Mouse (Mus musculus): ENCODE measurements around the gene Ano1. TPM values are rescaled to one million over a fixed set of nuclear protein-coding genes. Genes with fewer than 3 reads are reported as not detected.

The Ano1 gene
- polyA plus RNA-seq, 1 experiment, result 6.9 TPM

DNA sequence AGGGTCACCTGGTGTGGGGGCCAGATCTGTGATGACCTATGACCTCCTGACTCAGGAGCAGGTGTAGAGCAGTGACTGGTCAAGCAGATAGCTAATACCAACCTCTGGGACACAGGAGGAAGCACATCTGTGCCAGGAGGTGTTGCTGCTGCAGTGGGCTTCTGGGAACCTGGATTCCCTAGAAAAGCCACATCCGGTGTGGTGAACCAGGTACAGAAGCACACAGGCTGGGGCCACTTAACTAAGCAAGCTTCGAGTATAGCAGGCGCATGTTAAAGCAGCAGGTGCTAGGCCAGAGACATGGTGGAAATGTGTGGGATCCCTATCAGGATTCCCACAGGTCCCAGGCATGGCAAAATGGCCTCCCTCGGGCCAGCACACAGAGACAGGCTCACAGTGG lies 191.2 kb downstream of the Ano1 start:
- WGBS, result 90% methylated on average over 4 of the region's 4 CpGs
- DNase-seq (ENCODE audit: low read depth, low spot score), result no peak

DNA sequence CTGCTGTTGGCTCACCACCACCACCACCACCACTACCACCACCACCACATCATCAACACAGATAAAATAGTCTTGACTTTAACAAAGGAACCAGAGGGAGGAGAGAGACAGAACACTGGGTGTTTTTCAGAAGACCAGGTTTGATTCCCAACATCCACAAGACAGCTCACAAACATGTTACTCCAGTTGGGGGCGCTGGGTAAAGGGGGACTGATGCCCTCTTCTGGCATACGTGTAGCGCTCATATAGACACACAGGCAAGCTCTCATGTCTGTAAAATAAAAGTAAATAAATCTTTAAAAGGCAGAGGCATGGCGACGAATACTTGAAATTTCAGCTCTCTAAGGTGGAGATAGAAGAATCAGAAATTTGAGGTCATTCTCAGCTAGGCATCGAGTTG lies 193.2 kb downstream of the Ano1 start:
- DNase-seq (ENCODE audit: low read depth, low spot score), result no peak
- 49% methylated on average over 6 of the region's 6 CpGs for WGBS

DNA sequence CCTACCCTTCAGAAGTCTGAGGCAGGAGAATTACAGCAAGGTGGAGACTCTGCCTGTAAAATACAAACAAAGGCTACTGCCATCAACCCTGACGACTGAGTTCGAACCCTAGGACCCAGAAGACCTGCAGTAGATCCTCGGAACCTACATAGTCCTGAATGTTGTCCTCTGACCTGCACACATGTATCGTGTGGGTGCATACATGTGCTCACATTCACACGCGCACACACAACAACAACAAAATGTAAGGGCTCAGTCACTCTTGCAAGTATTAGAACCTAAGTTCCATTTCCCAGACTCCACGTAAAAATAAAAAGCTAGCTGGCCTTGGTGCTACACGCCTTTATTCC lies 197.7 kb downstream of the Ano1 start:
- WGBS, result 16% methylated on average over 8 of the region's 8 CpGs
- no peak for DNase-seq (ENCODE audit: low read depth, low spot score)

DNA sequence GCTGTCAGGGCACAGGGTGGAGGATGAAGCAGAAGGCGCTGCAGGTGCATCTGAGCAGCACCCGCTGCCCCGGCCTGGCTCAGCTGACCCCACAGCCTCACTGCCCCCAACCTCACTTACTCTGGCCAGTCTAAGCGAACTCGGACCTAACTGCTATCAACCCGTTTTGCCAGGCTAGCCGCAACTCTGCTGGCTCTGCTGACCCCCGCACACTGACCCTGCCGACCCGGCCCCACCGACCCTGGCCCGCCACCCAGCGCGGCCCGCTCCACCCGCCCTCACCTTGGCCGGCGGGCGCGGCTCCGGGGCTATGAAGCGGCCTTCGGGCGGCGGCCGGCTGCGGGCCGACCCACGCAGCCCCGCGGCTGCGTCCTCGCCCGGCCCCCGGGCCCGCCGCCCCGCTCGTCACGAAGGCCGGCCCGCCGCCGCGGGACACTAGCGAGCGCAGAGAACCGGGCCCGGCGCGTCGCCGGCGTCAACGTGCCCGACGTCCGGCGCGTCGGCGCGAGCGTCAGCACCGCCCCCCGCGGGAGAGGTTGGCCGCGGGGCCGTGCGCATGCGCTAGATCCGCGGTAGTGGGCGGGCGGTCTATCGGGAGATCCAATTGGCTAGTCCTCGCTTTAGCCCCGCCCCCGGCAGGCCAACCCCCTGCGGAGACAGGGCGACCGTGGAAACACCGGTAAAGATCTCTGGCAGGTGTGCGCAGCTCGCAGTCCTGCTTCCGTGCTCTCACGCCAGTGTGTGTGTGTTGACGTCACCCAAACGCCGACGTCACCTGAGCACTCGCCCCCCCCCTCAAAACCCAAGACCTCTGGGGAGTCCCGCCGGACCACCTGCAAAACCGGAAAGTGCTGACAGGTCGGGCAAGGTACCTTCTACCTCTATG lies 198.3 kb downstream of the Ano1 start, which contains the start of gene Ppfia1:
Gene Ppfia1, minus strand, starts transcription at position 493 of the 886 bp plus-strand sequence.
- under 1% methylated on average over 97 of the region's 97 CpGs for WGBS

DNA sequence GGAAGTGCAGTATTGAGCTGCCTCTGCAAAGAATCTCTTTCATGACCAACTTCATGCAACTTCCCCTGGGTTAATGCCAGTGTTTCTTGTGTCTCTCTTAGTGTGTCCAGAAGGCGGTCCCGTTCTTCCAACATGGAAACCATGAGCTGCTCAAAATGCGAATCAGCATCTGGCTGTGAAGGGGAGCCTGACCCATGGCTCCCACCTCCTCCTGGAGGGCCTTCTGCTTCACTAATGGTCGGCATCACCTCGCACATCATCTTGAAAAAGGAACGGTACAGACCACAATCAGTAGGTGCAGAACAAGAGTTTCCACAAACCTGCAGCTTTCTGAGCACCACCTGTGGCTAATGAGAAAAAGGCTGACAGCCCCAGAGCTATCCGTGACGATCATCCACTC lies 199.5 kb downstream of the Ano1 start:
- WGBS, result 84% methylated on average over 8 of the region's 8 CpGs
- no peak for DNase-seq (ENCODE audit: low read depth, low spot score)

More for the DNA sequence above, 198.3 kb downstream of the Ano1 start, which contains the start of gene Ppfia1:
- DNase-seq (ENCODE audit: low read depth, low spot score), result peak; percentile 73

DNA sequence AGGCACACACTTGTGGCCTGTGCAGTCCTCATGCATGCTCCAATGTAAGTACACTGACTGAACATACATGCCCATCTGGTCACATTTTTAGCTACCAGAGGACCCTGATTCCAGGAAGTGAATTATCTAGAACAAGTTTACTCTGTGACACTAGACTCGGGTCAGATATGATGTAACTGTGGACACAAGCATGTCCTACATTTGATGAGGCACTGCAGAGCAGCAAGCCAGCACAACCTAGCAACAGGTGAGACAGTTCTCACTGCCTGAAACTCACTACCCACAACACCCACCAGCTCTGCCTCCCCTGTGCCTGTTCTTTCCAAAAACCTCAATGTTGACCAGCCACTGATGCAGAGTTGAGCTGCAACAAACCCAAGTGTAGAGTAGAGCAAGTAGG lies 201.0 kb downstream of the Ano1 start:
- 18% methylated on average over 1 of the region's 1 CpGs for WGBS
- no peak for DNase-seq (ENCODE audit: low read depth, low spot score)

DNA sequence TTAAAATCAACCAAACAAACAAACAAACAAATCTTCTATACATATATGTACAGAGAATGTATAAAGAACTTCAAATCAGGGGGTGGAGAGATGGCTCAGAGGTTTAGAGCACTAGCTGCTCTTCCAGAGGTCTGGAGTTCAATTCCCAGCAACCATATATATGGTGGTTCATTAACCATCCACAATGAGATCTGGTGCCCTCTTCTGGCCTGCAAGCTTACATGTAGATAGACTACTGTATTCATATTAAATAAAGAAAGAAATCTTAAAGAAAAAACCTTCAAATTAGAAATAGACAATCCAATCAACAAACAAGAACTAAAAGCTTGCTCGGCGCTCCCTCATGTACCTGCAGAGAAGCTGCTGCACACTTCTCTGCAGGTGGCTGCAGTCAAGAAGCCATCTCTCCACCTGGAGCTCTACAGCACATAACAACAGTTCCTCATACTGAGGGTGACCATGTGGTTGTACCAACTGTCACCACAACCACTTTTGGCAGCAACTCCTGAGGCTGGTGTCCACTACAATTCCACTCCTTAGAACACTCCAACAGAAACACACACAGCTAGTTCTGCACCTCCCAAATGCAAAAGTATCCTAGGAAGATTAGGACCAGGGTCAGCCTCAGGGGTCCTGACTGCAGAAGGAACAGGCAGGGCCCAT lies 201.7 kb downstream of the Ano1 start:
- no peak for DNase-seq (ENCODE audit: low read depth, low spot score)
- 94% methylated on average over 2 of the region's 2 CpGs for WGBS

DNA sequence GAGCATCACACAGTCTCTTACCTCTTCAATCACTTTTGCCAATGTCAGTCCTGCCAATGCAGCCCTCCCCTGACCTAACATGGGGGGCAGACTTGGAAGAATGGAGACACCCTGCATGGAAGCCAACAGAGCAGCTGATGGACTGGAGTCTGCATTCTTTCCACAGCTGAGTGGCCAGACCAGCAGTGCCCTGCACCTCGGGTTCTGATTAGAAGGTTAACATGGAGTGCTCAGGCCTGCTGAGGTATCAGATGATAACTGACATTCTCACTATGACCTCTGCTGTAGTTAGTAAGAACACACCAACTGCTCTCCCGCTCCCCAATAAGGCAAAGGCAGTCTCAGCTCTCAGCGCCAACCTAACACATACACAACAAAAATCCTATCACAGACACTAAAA lies 206.5 kb downstream of the Ano1 start:
- WGBS, result 86% methylated on average over 3 of the region's 3 CpGs
- no peak for DNase-seq (ENCODE audit: low read depth, low spot score)

DNA sequence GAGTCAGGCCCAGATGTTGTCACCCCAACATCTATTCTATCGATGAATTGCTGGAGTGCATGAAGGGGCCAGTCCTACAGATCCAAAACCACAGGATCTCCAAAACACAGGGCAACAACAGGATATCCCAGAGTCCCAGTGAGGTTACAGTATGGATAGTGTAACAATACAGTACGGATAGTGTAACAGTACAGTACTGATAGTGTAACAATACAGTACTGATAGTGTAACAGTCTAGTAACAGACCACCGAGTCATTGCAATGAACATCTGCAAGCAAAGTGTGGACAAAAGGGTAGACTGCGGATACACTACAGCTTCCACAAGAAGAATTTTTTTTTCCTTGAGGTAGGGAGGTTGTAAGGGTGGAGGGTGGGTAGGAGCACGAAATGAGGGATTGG lies 210.4 kb downstream of the Ano1 start:
- 95% methylated on average over 5 of the region's 5 CpGs for WGBS
- DNase-seq (ENCODE audit: low read depth, low spot score), result no peak

DNA sequence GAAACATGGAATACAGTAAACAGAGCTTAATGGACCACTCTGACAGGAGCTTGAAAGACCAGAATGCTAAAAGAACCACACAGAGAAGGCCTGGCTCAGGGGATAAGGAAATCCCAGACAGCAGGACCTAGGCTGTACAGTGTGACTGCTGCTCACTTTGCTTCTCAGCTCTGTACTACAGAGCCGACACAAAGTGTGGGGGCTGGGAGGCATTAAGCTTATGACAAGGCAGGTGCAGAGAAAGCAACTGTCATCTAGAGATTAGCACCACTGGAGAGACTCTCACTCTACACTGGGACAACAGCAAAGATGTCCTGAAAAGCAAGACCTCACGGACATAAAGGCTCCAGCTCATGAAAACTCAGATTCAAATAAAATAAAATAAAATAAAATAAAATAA lies 212.6 kb downstream of the Ano1 start:
- no peak for DNase-seq (ENCODE audit: low read depth, low spot score)
- WGBS, result 83% methylated on average over 2 of the region's 2 CpGs

Other genes with a start within 250 kb of the Ano1 start
- 24.7 and 28.9 TPM in 2 replicates for gene Ppfia1, start 198.2 kb downstream of the Ano1 start, polyA plus RNA-seq (2012; rRNA removed)
- 15.3 and 15.6 TPM in 2 replicates for gene Fadd, start 169.5 kb downstream of the Ano1 start, polyA plus RNA-seq (2012; rRNA removed)
- gene Fgf3, start 86.1 kb upstream of the Ano1 start, polyA plus RNA-seq (2012; rRNA removed), result 0.05 TPM in 1 of 2 replicates, not detected in the other
- gene Fgf4, start 95.4 kb upstream of the Ano1 start, polyA plus RNA-seq (2012; rRNA removed), result 0.02 TPM in 1 of 2 replicates, not detected in the other
- 6.7 and 24.6 TPM in 2 replicates for gene Fgf15, start 144.6 kb upstream of the Ano1 start, polyA plus RNA-seq (2012; rRNA removed)
- 20.9 and 24.0 TPM in 2 replicates for gene LTO1, start 163.1 kb upstream of the Ano1 start, polyA plus RNA-seq (2012; rRNA removed)
- gene Ccnd1, start 188.0 kb upstream of the Ano1 start, polyA plus RNA-seq (2012; rRNA removed), result 91.0 and 101 TPM in 2 replicates